Mouse (Mus musculus) urinary bladder, postnatal 14 days (tissue): ENCODE measurements around the gene Ces2c.
"Not testable (repeated sequence)": the region's sequence is repeated elsewhere in the genome, so short reads cannot be mapped to it uniquely, and the experiment has no call there.

Experiments
- DNase-seq: peaks from one replicate; pipeline ENCODE4 v3.0.0; 2021; ENCODE audit warnings: low spot score

The Ces2c gene

DNA sequence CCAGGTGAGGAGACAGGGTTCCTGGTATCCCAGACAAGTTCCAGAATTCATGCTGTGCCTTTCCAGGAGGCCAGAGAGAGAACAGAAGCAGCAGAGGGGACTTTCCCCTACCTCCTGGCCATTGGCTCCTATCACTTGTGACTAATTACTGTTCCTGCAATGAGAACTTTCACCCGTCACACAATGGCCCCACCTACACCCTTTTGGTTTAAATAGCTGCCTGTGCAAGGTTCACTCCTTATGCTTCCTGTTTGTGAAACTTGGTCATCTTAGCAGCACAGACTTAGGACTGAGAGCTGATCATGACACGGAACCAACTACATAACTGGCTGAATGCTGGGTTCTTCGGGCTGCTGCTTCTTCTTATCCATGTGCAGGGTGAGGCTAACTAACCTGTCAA, at the start of gene Ces2c:
TSS of gene Ces2c (plus strand) at position 238 of the 400 bp plus-strand sequence.
- DNase-seq, result no peak

DNA sequence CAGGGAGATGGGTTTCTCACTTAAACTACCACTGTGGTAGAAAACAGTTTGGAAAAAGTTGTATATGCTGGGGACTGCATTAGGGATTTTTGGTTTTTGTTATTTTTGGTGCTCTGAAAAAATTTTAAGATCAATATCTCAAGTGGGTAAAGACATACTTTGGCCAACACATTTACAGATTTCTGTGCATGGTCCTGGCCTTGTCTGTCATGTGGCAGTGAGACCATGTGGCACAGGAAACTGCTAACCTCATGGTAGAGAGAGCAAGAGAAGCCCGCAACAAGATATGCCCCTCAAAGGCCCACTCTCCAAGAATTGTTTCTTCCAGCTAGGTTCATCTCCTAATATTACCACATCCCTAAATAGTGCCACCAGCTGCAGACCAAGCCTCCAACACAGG, 47.5 kb upstream of the Ces2c start:
- no peak for DNase-seq

DNA sequence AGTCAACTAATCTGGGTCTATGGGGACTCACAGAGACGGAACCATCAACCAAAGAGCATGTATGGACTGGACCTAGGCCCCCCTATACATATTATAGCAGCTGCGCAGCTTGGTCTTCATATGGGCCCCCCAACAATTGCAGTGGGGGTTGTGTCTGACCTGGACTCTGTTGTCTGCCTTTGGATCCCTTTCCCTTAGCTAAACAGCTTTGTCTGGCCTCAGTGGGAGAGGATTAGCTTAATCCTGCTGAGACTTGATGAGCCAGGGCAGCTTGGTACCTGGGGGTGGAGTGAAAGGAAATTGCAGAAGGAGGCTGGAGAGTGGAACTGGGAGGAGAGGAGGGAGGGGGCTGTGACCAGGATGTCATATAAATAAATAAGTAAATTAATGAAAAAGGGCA, 40.7 kb upstream of the Ces2c start:
- no peak for DNase-seq

DNA sequence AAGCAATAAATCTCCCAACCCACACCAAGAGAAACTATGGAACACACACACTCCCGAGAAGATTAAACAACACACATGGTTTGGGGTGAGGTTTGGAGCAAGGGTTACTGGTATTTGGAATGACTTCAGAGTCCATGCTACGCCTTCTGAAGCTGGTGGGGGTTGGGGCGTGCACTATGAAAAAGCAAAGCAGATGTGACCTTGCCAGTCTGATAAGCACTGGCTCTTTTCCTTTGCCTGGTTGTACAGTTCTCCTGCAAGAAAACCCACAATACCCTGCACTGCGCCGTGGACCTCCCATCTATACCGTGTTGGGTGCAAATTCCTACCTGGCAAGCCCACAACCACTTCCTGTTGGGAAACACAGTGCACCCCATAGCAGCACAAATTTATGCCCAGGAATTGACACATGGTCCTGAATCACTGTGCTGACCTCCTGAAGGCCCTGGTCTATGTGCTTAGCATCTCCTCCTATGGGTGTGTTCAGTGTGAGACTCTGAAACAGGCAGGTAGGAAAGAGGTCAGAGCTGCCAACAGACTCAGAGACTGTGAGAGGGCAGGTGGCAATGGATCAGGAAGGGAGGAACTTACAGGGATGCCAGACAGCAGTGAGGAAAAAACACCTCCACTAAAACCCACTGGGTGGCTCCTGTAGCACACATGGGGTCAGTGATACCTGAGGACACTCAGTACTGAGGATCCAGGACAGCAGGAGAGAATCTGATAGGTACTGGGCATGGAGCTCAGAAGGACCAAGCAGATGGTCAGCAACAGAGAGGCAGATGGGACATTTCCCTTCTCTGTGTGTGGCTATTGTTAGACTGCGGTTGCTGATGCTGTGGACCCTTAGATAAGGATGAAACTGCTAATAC, 38.1 kb upstream of the Ces2c start:
- DNase-seq, result no peak

DNA sequence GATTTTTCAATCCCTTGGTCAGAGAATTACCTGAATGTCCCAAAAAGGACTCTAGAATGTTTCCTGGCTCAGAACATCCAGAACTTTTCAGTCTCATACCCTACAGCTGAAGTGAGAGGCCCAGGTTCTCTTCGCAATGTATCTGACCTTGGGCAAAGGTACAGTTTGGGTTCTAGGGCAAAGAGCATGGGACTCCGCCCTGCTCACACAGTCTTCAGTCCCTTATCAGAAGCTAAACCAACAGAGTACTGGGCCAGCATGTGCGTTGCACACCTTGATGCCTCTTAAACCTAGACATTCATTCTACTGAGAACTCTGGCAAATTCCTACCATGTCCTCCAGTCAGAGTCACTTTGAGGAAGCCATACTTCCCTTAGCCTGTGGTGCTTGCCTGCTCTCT, 37.4 kb upstream of the Ces2c start:
- DNase-seq, result no peak

DNA sequence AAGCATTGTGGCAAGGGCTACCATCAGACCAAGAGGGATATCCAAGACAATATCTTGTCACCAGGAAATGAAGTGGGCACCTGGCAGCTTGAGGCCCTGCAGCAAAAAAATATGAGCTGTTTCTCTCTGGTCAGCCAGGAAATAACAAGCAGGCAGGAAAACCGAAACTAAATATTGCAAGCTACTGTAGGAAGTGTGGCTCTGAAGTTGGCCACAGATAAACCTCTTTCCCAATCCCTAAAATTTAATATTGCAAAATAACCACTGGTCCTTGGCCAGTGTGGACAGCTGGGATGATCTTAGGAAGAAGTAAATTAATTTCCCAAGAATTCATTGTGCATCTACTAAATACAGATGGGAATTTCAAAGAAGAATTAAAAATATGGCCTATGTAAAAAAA, 20.0 kb upstream of the Ces2c start:
- DNase-seq, result no peak

DNA sequence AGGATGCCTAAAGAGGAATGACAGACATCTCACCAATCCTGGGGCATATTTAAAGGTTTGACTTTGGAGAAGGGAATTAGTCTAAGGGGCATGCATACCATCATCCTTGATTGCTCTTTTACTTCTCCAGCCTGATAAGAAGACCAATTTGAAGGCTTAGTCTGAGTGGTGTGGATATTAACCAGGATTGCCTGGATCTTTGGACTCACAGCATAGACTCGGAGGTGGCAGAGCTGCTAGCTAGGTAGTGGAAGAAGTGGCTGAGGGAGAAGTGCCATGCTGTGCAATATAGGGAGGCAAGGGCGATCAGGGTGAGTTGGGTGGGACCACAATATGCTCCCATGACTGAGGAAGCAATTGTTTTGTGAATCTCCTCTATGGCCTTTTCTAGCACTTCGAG, 18.6 kb upstream of the Ces2c start:
- DNase-seq, result no peak

DNA sequence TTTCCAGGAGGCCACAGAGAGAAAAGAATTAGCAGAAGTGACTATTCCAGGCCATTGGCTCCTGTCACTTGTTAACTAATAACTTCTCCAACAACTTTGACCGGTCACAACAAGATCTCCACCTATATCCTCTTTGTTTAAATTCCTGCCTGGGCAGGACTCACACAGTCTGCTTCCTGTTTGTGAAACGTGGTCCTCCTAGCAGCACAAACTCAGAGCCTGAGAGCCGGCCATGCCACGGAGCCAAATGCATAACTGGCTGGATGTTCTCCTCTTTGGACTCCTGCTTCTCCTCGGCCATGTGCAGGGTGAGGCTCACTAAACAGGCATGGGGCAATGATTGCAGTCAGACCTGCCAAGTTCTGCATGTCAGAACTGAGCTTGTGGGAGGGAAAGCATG, 15.4 kb upstream of the Ces2c start, which contains the start of gene Ces2b:
TSS of gene Ces2b (plus strand) at position 133 of the 400 bp plus-strand sequence.
- DNase-seq, result peak; percentile 10

DNA sequence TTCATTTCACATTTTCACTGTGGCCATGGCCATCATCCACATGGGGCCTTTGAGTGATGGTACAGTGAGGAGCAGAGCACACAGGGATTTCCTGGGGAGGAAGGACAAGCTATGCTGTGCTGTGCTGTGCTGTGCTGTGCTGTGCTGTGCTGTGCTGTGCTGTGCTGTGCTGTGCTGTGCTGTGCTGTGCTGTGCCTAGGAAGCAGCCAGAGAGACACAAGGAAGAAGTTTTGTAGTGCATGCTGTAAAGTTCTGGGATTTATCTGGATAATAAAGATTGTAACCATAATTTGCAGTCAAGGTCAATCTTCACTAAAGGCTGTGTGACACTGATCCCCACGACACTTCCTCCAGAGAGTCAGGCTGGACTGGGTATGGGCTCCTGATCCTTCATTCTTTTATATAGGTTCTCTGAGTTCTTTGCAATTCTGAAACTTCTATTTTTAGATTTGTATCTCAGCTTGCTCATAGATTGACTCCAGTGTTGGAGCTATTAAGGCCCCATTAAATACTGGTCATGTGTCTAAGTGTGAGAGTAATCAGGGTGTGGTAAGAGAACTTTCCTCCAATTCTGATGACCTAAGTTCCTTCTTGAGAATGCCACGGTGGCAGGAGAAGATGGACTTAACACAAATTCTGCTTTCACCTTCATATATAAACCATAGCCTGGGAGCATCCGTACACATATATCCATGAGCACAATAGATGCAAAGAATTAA, 5.3 kb upstream of the Ces2c start:
- no peak for DNase-seq

DNA sequence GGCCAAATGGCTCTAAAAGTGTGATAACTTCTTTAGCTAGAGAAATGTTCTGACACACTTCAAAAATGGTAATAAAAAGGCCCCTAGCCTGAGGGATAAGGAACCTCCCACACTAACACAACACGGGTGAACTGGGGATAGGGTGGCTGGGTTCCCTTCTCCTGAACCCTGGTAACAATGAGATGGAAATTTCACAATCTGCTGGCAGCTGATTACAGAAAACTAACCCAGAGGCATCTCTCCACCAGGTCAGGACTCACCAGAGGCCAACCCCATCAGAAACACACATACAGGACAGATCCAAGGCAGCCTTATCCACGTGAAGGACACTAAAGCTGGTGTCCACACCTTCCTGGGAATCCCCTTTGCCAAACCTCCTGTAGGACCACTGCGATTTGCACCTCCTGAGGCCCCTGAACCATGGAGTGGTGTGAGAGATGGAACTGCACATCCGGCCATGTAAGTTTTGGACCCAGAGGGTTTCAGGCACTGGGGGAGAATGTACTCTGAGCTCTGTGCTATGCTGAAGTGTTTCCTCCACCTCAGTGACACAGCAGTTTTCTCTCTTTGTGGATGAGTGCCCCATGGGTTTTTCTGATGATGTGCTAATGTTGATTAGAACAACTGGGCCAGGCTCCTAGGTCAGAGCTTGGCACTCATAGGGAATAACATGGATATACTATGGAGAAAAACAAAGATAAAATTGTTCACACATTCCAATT, 1.0 kb downstream of the Ces2c start:
- DNase-seq, result no peak

DNA sequence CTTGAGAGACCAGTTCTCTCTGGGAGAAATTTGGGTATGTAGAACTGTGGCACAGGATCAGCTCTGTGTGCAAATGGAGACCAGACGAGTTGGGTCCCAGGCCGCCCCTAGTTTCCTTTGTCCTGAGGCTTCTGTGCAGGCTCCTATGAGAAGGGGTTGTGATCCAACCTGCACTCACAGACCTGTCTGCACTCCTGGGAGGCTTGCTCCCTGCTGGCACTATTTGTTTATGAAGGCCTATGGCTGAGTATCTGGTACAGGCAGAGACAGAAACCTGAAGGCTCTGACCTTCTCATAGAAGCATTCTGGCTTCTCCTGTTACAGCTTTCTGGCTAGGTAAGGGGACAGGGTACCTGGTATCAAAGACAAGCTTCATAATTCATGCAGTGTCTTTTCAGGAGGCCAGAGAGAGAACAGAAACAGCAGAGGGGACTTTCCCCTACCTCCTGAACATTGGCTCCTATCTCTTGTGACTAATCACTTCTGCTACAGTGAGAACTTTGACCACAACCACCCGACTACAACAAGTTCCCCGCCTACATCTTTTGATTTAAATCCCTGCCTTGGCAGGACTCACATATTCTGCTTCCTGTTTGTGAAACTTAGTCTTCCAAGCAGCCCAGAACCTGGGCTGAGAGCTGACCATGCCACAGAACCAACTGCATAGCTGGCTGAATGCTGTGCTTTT, 20.1 kb downstream of the Ces2c start:
- not testable (repeated sequence) for DNase-seq

DNA sequence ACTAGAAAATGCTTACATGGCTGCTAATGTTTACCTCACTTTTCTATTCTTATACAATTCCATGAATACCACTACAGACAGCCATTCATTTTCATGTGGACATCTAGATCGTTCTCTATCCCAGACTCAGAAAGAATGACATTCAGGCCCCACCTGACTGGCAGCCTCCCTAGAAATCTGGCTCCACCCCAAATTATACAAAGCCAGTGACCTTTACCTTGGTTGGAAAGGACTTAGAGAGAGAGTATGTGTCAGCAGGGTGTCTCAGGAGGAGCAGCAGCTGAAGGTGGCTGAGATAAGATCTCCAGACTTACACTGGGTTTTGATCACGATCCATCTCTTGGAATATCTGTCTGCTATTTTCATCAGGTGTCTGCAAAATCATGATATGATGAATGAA, 22.0 kb downstream of the Ces2c start:
- DNase-seq, result not testable (repeated sequence)

DNA sequence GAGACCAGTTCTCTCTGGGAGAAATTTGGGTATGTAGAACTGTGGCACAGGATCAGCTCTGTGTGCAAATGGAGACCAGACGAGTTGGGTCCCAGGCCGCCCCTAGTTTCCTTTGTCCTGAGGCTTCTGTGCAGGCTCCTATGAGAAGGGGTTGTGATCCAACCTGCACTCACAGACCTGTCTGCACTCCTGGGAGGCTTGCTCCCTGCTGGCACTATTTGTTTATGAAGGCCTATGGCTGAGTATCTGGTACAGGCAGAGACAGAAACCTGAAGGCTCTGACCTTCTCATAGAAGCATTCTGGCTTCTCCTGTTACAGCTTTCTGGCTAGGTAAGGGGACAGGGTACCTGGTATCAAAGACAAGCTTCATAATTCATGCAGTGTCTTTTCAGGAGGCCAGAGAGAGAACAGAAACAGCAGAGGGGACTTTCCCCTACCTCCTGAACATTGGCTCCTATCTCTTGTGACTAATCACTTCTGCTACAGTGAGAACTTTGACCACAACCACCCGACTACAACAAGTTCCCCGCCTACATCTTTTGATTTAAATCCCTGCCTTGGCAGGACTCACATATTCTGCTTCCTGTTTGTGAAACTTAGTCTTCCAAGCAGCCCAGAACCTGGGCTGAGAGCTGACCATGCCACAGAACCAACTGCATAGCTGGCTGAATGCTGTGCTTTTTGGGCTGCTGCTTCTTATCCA, 39.5 kb downstream of the Ces2c start:
- not testable (repeated sequence) for DNase-seq

DNA sequence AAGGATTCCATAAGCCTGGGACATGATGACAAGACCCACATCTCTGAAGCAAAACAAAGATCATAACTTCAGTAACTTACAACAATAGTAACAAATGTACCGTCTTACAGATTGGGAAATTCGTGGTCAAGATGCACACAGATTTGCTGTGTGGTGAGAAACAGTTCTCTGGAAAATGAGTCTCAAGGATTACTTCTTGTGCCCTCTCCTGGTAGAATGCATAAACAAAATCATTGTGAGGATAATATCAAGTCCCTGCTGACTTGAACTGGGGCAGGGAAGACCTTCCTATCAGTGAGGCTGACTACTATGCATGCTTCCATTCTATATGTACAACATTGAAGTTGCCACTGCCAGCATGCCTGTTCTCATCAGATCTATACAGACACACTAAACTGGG, 54.9 kb downstream of the Ces2c start:
- DNase-seq, result no peak
